Mouse (Mus musculus) mammary gland, adult 2 months (tissue): ENCODE measurements around the gene Otud7b. TPM values are rescaled to one million over a fixed set of nuclear protein-coding genes. Genes with fewer than 3 reads are reported as not detected.

ENCODE experiments used
- polyA plus RNA-seq: library from polyadenylated mRNA; depleted of rRNA; stranded (reverse); fragments of >200 nt; gene quantifications from 2 replicates; pipeline ENCODE4 v1.2.3, GENCODE M21; 2012; ENCODE audit warnings: low replicate concordance; rRNA removed

Otud7b gene
- 10.1 and 22.4 TPM in 2 replicates for polyA plus RNA-seq

DNA sequence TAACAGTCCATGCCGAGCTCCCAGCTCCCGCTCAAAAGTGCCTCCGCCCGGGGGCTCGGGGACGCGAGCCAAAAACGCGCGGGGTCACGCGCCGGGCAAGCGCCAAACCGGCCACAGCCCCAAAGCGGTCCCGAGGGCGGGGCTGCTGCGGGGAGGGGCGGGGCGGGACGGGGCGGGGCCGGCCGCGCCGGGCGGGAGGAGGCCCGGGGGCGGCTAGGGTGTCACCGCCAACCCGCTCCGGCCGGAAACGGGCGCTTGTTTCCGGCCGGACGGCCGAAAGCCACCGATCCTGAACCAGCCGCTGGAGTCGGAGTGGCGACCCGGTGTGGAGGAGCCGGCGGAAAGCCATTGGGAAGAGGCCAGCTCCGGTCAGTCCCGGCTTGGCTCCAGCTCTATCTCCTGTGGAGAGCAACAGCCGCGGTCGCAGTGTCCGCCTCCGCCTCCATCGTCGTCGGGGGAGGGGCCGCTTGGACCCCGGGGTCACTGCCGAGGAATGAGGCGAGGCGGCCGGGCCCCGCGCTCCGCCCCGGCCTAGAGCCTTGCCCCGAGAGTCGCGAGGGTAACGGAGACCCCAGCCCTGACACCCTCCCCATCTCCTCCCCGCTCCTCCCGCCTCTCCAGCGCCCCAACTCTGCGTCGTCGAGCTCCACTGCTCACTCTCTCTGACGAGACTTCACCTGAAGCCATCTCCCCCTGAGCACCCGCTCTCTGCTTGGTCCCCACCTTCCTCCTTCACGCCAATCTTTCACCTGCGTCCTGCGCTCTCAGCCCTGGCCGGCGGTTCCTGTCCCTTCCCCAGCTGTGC lies at the start of gene Otud7b:
Gene Otud7b (plus strand): TSS at position 267 of the 805 bp plus-strand sequence.

DNA sequence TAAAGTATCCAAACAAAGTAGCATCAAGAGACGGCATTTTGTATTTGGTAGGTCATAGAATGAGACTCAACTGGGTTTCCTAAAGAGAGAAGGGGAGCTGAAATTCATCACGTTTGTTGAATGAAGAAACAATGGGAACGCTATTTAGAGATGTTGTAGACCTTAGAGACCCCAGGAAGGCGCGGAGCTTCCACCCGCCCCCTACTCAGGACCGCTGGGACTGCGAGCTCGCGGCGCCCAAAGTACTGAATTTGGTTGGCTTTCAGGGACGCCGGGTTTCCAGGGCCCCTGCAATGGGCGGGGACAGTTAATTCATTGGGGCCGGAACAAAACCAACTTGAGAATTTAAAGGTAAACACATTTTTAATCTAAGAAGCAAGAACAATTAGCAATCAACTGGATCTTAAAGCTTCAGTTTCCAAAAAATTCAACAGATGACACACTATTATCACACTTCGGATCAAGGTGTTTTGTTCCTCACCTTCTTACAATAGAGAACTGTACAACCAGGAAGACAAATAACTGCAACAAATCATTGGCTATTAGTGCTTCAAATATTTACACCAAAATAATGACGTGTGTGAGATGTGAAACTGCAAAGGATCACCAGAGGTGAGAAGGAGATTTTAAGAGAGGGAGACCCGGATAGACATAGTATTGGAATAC lies 46.0 kb upstream of the Otud7b start, which contains the start of gene Vps45:
Gene Vps45 (minus strand): TSS at position 236 of the 666 bp plus-strand sequence.

DNA sequence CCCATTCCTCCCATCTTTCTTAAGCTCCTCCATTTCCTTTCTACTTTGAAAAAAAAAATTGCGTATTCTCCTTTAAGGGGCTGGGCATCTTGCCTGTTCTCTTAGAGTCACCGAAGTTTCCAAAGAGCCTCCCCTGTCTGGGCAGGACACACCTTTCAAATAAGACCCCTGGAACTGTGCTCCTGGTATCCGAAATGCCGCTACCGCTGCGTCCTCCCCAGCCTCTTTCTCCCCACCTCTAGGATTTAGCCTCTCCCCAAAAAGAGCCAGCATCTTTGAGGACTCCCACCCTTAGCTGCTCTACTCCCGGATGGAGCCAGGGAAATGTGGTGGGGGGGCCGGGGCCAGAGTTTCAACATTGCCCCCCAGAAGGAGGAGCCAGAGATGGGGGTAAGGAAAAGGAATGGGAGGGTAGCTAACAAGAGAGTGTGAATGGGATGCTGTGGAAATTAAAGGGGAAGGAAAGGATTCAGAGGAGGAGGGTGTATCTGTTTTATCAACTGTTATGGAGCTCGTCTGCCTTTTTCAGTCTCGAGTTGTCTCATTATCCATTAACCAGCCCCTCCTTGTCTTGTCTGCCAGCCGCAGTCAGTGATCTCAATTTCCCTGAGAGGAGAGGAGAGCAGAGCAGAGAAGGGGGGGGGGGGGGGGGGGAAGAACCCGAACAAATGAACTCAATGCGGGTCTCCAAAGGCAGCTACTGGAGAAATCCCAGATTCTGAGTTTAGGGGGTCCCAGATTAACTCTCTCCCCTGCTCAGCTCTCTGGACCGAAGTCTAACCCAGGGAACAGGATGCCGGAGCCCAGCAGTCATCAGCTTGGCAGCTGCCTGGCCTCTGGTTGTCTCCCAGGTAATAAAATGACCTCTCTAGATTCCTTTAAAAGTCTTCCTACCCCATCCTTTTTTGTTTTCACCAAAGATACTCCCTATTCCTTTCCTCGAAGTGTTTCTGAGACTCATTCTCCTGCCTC lies 57.8 kb downstream of the Otud7b start, which contains the start of gene Mtmr11:
Gene Mtmr11 (plus strand): TSS at position 136 of the 972 bp plus-strand sequence.

DNA sequence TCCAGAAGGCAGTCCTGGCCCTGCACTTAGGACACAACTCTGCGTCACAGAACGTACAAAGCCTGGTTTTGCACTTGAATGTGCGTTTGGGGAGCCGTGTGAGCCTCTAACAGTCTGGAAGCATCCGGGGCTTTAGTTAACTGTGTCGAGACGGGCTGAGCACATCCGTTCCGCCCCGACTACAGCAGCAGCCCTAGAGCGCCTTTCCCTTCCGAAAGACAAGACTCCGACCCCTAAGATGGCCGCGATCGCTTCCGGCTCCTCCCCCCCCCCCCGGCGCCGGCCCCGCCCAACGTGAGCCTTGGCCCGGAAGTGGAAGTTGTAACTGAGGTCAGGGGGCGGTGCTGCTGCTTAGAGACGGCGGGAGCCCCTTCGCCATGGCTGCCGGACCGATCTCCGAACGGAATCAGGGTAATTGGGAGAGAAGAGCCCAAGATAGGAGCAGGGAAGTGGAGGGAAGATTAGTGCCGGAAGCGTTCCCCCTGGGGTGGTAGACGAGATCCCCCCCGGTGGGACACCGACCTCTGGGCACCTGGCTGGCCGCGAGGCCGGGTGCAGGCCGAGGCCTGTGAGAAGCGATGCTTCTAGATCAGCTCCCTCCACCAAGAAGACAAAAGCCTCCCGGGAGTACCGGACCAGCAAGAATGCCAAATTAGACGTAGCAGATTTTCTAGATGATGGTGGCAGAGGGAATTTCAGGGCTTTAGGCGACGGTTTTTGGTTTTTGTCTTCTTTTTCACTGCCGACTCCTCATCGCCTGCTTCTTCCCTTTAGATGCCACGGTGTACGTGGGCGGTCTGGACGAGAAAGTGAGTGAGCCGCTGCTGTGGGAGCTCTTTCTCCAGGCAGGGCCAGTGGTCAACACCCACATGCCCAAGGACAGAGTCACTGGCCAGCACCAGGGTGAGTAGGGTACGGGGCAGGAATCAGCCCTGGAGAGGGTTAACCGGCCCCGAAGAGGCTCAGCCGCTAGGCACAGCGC lies 68.2 kb downstream of the Otud7b start, which contains the start of gene Sf3b4:
Gene Sf3b4 (plus strand): TSS at position 136 of the 982 bp plus-strand sequence.

DNA sequence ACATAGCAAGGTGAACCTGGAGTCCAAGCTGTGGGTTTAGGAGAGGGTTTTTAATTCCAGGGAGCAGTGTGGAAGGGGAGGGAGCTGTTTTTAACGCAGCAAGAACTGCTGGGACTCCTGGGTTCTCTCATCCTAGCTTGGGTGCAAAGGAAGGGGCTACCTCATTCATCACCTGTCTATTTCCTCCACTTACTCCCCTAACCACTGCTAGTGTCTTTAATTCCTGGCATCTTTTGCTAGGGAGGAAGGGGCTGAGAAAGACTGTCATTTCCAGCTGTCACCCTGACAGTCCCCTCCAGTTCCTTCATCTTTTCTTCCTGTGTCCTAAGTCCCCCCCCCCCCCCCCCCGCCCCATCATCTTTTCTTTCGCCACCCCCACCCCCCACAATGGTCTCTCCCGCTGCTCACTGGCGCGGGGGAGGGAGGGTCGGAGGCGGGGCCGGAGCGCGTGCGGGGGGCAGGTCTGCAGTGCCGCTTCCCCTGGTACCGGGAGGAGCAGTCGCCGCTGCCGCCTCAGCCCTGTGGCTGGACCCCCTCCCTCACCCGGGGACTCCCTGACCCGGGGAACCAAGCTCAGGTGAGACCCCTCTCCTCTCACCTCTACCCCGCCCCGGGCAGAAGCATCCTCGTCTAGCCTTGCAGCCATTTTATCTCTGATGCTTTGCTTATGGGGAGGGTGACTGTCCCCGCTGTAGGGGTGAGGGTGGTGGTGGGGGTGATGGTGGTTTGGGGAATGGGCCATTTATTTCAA lies 76.6 kb downstream of the Otud7b start, which contains the start of gene Sv2a:
Gene Sv2a (plus strand): TSS at position 425 of the 751 bp plus-strand sequence.

Other genes with a start within 250 kb of the Otud7b start
- gene Prpf3, start 248.6 kb upstream of the Otud7b start, polyA plus RNA-seq: 6.4 and 21.3 TPM in 2 replicates
- gene Mrps21, start 233.0 kb upstream of the Otud7b start, polyA plus RNA-seq: 33.0 and 52.1 TPM in 2 replicates
- 3.5 and 6.0 TPM in 2 replicates for gene Ciart, start 222.3 kb upstream of the Otud7b start, polyA plus RNA-seq
- 7.6 and 27.9 TPM in 2 replicates for gene BC028528, start 212.5 kb upstream of the Otud7b start, polyA plus RNA-seq
- 141 and 158 TPM in 2 replicates for gene Aph1a, start 210.6 kb upstream of the Otud7b start, polyA plus RNA-seq
- gene Car14, start 199.8 kb upstream of the Otud7b start, polyA plus RNA-seq: 0.67 and 18.1 TPM in 2 replicates
- 8.2 and 8.7 TPM in 2 replicates for gene Anp32e, start 175.3 kb upstream of the Otud7b start, polyA plus RNA-seq
- 53.2 and 72.6 TPM in 2 replicates for gene Plekho1, start 108.5 kb upstream of the Otud7b start, polyA plus RNA-seq
- 4.3 and 7.9 TPM in 2 replicates for gene Vps45, start 46.1 kb upstream of the Otud7b start, polyA plus RNA-seq
- 10.8 and 22.4 TPM in 2 replicates for gene Mtmr11, start 57.5 kb downstream of the Otud7b start, polyA plus RNA-seq
- 64.9 and 128 TPM in 2 replicates for gene Sf3b4, start 67.8 kb downstream of the Otud7b start, polyA plus RNA-seq
- gene Sv2a, start 76.6 kb downstream of the Otud7b start, polyA plus RNA-seq: 1.4 and 1.5 TPM in 2 replicates
- 36.4 and 85.0 TPM in 2 replicates for gene Bola1, start 115.2 kb downstream of the Otud7b start, polyA plus RNA-seq
- gene Hist2h2ab, start 115.3 kb downstream of the Otud7b start, polyA plus RNA-seq: 3.1 TPM in 1 of 2 replicates, not detected in the other
- 2.5 and 23.4 TPM in 2 replicates for gene Hist2h2ac, start 116.4 kb downstream of the Otud7b start, polyA plus RNA-seq
- 4.8 and 7.8 TPM in 2 replicates for gene Hist2h2be, start 116.6 kb downstream of the Otud7b start, polyA plus RNA-seq
- gene Hist2h3c2, start 134.6 kb downstream of the Otud7b start, polyA plus RNA-seq: 25.1 and 89.4 TPM in 2 replicates
- gene Hist2h2aa2, start 135.7 kb downstream of the Otud7b start, polyA plus RNA-seq: 28.8 and 350 TPM in 2 replicates
- gene Hist2h2aa1, start 141.0 kb downstream of the Otud7b start, polyA plus RNA-seq: 270 and 607 TPM in 2 replicates
- gene Hist2h3c1, start 142.2 kb downstream of the Otud7b start, polyA plus RNA-seq: not detected in 2 replicates
- 2.7 and 10.1 TPM in 2 replicates for gene Hist2h4, start 158.8 kb downstream of the Otud7b start, polyA plus RNA-seq
- gene Hist2h3b, start 164.1 kb downstream of the Otud7b start, polyA plus RNA-seq: 20.1 and 116 TPM in 2 replicates
- 1.1 and 3.8 TPM in 2 replicates for gene Hist2h2bb, start 165.2 kb downstream of the Otud7b start, polyA plus RNA-seq
- 4.5 and 11.6 TPM in 2 replicates for gene Fcgr1, start 189.4 kb downstream of the Otud7b start, polyA plus RNA-seq